Mouse (Mus musculus) erythroblast, adult 5-6 weeks (primary cell): ENCODE measurements around the gene Gm8127. TPM values are rescaled to one million over a fixed set of nuclear protein-coding genes. Genes with fewer than 3 reads are reported as not detected.
"Not testable (repeated sequence)": the region's sequence is repeated elsewhere in the genome, so short reads cannot be mapped to it uniquely, and the experiment has no call there.

Experiments
- ATAC-seq: replicated peaks from 2 replicates; pipeline ENCODE4 v1.8.0; 2016; ENCODE audit warnings: moderate number of reproducible peaks, mild to moderate bottlenecking, moderate TSS enrichment, inconsistent platforms; ENCODE audit not compliant: poor library complexity, low FRiP score, severe bottlenecking
- total RNA-seq, 2 experiments: library from RNA; stranded (forward) in 1 of 2; stranded (reverse) in 1 of 2; fragments of 150-400 nt in 1 of 2; fragments of 200-764, 138-1000 nt in 1 of 2; gene quantifications; 2 replicates each; pipeline versions ENCODE4 v1.2.3 to v1.2.4; 2015 to 2017; ENCODE audit warnings: low replicate concordance in 2 of 2

Gm8127 gene
- not detected in 2 replicates for total RNA-seq (2015; ENCODE audit: low replicate concordance)
- total RNA-seq (2017; ENCODE audit: low replicate concordance), result not detected in 2 replicates

DNA sequence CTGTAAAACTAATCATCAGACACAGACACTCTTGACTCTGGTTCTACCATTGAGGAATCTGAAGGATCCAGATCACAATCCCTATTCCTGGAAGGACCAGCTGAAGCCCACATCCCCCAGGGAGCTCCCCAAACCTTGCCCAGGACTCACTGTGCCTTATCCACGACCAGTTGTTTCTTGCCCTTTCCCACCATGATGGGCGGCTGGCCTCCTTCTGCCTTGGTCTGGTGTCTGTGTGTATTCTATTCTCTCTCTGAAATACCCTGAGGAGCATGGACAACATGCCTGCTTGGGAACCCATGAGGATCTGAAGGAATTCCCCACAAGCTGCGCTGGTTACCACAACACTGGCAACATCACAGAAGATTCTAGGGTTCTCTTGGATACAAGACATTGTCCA lies at the start of gene Gm8127:
TSS of gene Gm8127 (minus strand) at position 330 of the 400 bp plus-strand sequence.
- not testable (repeated sequence) for ATAC-seq

DNA sequence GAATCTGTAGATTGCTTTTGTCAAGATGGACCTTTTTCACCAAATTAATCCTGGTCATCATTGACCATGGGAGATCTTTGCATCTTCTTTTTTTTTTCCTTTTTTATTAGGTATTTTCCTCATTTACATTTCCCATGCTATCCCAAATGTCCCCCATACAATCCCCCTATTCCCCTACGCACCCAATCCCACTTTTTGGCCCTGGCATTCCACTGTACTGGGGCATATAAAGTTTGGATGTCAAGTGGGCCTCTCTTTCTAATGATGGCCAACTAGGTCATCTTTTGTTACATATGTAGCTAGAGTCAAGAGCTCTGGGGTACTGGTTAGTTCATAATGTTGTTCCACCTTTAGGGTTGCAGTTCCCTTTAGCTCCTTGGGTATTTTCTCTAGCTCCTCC lies 44.0 kb upstream of the Gm8127 start:
- not testable (repeated sequence) for ATAC-seq

DNA sequence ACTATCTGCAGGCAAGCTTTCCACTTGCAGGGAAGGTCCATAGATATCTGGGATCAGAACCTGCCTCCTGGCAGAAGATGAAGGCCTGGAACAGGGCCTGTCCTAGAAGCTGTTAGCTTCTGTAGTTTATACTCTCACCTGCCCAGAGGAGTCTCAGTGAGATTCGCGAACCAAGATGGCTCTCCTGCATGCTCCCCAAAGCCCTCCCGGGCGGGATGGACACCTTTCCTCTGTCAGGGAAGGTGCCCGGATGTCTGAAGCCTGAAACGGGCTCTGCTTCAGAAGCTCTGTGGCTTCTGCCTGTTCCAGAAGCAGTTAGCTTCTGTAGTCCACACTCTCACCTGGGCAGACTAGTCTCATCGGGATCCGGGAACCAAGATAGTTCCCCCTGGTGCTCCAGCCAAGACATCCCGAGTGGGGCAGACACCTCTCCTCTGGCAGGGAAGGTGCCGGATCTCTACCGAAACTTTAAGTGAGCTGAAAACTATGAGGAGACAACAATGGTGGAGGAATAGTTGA lies 37.8 kb upstream of the Gm8127 start:
- ATAC-seq, result not testable (repeated sequence)

DNA sequence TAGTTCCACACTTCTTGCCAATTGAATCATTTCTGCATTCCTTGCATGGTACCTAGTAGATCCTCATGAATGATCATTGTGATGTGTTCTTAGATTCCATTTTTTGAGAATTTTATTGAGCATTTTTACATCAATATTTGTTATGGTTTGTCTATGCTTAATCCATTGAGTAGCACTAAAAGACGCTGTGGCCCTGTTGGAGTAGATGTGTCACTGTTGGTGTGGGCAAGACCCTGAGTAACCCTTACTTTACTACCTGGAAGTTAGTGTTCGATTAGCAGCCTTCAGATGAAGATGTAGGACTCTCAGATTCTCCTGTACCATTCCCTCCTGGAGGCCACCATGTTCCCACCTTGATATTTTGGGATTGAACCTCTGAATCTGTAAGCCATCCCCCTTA lies 35.0 kb upstream of the Gm8127 start:
- not testable (repeated sequence) for ATAC-seq

DNA sequence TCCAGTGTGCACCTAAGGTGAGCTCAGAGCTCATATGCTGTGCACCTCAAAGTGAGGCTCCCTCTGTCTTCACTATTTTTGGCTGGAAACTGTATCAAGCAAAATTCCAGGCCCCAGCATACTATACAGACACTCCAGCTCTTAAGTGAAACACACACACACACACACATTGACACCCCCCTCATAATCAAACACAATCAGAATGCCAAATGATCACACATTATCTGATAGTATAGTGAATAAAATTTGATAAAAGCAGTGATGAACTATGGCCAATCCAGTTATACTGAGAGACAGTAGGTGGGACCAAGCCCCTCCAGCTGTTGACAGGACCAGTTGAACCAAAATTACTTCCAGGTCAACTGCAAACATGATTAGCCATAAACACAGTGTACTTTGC lies 25.9 kb upstream of the Gm8127 start:
- ATAC-seq, result not testable (repeated sequence)

DNA sequence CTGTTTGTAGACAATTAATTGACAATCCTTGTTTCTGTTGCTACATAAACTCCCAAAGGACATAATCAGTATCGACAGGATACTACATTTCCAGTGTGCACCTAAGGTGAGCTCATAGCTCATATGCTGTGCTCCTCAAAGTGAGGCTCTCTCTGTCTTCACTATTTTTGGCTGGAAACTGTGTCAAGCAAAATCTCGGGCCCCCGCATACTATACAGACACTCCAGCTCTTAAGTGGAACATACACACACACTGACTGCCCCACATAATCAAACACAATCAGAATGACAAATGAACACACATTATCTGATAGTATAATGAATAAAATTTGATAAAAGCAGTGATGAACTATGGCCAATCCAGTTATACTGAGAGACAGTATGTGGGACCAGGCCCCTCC lies 15.0 kb downstream of the Gm8127 start:
- not testable (repeated sequence) for ATAC-seq

DNA sequence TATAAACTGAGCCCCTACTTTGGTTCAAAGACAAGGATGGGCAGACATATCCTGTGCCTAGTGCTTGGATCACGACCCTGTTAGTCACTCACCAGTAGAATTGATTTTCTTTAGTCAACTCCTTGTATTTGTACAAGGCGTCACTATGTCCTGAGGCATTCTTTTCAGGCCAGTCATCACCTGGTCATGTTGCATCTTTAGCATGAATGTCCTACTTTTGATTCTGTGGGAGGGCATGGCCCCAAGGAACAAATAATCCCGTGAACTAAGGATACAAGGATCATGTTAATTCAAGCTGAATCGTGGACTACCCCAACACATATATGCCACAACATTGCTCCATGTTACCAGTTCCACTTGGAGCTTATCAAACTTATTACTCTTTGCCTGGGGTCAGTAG lies 15.5 kb downstream of the Gm8127 start:
- ATAC-seq, result not testable (repeated sequence)

DNA sequence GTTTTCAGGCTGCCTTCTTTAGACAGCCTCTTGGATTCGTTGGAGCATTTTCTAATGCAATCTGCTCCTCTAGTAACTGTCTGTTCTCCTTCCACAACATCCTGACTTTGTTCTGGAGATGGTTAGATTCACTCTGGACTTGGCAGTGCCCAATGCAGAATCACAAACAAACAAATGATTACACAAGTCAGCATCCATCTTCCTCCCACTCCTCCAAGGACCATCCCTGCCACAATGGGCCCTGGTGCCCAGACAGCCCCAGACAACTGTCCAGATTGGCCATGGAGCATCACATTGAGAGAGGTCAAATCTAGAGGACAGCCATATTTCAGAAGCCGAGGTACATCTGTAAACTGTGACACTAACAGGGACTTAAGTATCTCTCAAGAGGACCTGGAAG lies 16.2 kb downstream of the Gm8127 start:
- not testable (repeated sequence) for ATAC-seq

DNA sequence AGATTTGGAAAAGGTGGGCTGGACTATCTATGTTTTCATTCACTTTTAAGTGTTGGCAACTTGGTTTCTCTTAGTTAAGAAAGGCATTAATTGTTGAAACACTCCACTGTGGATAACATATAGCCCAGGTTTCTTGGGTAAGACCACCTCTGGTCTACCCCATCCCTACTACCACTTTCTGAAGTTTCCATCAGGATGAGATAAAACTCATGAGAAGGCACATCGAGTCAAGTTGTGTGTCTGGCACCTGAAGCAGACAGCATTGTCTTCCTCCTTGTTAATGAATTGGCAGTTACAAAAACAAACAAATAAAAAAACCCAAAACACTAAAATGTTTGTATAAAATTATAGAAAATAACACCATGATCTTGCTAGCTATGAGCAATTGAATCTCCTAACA lies 17.9 kb downstream of the Gm8127 start:
- ATAC-seq, result not testable (repeated sequence)

DNA sequence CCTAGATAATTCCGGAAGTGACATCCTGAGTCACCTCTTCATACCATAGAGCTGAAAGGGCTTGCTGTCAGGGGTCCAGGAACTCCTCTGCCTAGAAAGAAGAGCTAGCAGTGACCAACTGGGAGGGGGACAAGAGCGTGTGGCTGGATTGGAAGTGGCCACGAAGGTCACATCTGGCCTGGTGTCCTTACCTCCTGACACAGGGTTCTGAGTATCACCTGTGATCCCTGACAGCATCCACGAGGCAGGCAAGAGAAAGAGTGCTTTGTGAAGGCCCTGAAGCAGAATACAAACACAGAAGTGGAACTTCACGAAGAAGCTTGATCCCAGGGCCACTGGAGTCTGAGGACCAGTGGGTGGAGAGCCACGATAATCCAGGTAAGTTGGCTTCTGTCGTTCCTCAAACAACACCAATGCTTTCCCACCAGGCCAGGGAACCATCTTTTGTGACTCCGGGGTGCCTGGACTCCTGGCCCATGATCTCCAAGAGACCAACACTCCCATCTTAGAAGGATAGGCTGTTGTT lies 18.6 kb downstream of the Gm8127 start, which contains the start of gene Gm9732:
TSS of gene Gm9732 (plus strand) at position 51 of the 526 bp plus-strand sequence.
- not testable (repeated sequence) for ATAC-seq

DNA sequence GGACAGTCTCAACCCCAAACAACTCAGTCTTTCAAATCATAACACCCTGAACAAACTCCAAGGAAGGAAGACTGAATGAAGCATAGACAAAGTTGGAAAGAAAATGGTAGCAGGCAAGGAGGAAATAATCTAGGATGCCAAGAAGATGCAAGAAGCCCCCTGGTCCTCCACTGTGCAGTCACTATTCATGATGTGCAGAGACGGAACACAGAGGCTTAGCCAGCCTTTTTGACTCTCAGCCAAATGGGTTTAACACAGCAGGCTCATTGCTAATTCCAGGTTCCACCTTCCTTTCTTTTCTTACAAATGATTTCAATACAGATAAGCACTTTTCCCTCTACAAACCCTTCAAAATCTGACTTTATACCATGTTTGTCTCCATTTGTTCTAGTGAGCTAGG lies 20.5 kb downstream of the Gm8127 start:
- not testable (repeated sequence) for ATAC-seq

DNA sequence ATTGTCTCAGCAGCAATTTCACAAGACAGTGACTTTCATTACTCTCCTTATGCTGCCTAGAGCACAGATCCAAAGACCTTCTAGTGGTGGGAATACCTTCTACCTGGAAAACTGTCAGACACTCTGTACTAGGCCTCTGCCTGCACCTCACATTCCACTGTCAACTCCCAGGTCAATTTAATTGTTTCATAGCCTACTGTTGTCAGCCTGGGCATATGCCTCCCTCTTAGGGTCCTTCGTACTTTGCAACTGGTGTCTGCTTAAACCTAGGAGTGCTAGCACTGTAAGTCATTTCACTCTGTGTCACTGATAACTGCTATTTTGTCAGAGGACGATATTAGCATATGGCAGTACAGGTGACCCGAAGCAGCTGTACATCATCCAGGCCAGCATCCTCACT lies 24.4 kb downstream of the Gm8127 start:
- ATAC-seq, result not testable (repeated sequence)

DNA sequence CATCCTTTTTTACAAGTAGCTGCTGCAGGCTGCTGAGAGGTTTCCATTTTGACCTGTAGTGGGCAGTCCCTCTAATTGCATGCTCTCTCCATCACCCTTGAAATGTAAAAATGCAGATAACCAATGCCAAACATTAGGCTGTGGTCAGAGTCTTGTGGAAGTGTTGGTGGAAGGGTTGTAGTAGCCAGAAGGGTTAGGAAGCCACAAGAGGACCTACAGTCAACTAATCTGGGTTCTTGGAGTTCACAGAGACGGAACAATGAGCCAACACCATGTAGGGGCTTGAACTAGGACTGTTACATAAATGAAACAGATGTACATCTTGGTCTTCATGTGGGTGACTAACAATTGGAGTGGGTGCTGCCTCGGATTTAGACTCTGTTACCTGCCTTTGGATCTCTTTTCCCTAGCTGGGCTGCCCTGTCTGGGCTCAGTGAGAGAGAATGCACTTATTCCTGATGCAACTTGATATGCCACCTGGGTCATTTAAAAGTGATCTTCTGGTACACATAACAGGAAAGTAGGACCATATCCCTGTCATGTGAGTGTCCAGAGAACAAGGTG lies 25.0 kb downstream of the Gm8127 start:
- ATAC-seq, result not testable (repeated sequence)

DNA sequence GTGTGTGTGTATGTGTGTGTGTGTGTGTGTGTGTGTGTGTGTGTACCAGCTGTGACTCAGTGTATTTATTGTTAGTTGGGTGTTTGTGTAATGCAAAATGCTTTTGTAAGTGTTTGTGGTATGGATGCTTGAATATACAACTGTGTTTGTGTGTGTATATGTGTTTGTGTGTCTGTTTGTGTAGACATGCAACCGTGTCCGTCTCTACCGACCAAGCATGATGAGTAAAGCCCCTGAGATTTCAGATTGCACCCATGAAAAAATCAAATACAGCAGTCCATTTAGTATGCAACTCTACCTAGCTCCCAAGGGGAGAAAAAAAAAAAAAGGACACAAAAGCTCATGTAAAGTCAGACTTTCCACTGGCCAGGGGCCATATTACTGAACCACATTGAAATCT lies 30.2 kb downstream of the Gm8127 start:
- not testable (repeated sequence) for ATAC-seq

DNA sequence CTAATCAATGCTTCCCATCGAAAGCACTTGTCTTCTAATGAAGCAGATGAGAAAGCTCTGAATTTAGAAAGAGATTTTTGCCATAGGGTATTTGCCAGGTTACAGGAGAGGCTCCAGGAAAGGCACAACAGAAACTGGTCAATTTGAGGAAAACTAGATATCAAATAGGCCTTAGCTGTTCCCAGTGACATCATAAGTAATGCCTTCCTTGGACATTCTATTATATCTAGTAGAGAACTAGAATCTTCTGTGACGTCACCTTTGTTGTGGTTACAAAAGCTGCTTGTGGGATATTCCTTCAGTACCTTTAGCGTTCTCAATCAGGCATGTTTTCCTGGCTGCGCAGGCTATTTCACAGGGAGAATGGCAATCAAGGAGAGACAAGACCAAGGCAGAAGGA lies 35.3 kb downstream of the Gm8127 start, which contains the start of gene Gm8126:
TSS of gene Gm8126 (plus strand) at position 301 of the 400 bp plus-strand sequence.
- ATAC-seq, result not testable (repeated sequence)

DNA sequence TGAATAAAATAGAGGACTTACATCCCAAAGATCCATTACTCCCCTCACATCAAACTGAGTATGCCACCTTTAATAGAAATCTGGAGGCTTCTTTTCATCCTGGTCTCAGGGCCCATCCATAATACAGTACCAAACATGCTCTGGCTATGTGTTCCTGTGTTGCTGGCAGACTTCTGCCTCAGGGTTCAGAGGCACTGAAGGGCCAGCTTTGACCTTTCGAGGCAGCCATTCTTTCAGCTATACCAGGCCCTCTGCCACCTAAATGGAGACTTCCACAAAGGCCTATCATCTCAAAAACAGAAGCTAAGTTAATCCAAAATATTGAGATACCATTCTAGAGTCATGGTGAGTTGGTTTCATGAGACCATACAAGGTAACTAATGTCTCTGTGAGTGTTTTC lies 37.1 kb downstream of the Gm8127 start:
- ATAC-seq, result not testable (repeated sequence)

DNA sequence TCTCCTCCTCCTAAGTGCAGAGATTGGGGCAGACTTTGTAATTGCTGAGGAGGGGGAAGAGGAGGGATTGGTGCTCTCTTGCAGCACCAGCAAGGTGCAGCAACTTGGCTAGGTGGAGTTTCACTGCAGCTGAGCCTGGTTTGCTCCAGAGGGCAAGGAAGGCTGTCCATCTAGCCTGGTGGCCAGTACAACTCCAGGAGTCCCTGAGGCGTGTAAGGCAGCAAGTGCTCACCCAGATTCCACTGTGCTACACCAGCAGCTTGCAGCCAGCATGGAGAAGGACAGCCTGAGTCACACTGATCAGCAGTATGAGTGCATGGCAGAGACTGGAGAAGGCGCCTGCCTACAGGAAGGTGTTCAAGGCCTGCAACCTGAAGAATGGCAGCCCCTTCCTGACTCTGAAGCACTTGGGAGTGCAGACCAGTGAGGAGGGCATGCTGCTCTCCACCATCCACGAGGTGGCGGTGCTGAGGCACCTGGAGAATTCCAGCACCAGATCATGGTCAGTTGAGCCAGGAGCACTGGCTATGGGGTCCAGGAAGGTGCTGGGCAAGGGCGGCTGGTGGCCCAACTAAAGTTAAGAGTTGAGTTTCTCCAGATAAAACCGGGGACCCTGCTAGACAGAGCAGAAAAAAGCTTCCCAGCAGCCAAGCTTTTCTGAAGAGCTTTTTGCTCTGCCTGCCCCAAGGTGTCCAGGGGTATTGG lies 42.9 kb downstream of the Gm8127 start:
- ATAC-seq, result not testable (repeated sequence)

DNA sequence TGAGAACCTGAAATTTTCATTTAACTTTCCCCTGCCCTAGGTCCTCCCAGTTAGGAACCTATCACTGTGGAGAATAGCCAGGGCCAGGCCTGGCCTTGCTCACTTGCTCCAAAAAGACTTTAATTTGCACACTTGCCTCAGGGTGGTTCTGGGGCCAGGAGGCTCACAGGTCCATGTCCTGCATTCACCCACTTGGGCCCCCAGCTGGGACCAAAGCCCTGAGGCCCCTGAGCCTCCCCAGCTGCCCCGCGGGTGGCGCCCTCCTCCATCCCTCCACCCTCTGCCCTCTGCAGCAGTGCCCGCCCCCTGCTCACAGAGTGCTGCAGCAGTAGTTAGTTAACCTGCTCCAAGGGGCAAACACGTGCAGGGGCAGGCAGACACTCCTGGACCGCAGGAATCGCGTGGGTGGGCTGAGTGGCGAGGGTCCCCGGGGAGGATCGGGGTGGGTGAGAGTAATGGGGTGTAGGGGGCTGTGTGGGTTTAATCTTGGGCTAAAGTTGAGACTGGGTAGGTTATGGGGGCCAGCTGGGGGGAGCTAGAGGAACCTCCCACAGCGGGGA lies 43.9 kb downstream of the Gm8127 start:
- not testable (repeated sequence) for ATAC-seq
